16 mouse cellular contexts compared by ENCODE assay signal in the genomic region with DNA sequence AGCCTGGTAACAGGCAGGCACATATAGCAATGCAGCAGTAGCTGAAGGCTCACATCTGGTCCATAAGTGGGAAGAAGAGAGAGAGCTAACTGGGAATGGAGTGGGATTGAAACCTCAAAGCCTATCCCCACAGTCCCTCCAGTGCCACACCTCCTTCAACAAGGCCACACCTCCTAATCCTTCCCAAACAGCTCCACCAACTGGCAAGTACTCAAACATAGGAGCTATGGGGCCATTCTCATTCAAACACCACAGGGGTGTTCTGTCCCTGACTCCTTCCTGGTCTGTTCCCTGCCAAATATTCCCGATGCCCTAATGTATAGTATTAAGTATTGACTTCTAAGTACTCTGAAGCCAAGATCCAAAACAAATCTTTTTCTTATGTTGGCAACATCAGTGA.
"Had no signal": no experiment of that assay in that cellular context is flagged by ENCODE, and none has a peak within 500 bp of the region (broad histone marks: within the 10 kb centered on the region; RNA-seq: fewer than 3 reads in every experiment).

No protein-coding gene starts in this region.

- H3K9me3 ChIP-seq: neural tube, embryonic 13.5 days; neural tube, embryonic 15.5 days; stomach, embryonic 15.5 days had no signal

- H3K4me1 ChIP-seq: neural tube, embryonic 13.5 days; neural tube, embryonic 15.5 days; stomach, embryonic 15.5 days had no signal

- H3K27ac ChIP-seq: neural tube, embryonic 13.5 days; neural tube, embryonic 15.5 days; stomach, embryonic 15.5 days; stomach, postnatal 0 days had no signal

- H3K9ac ChIP-seq: neural tube, embryonic 13.5 days; neural tube, embryonic 15.5 days; stomach, embryonic 15.5 days had no signal

- H3K4me2 ChIP-seq: neural tube, embryonic 13.5 days; neural tube, embryonic 15.5 days; stomach, embryonic 15.5 days had no signal

- H3K27me3 ChIP-seq: neural tube, embryonic 13.5 days; neural tube, embryonic 15.5 days; stomach, embryonic 15.5 days had no signal

- H3K4me3 ChIP-seq: neural tube, embryonic 13.5 days; neural tube, embryonic 15.5 days; stomach, embryonic 15.5 days had no signal

- H3K36me3 ChIP-seq: neural tube, embryonic 13.5 days; neural tube, embryonic 15.5 days; stomach, embryonic 15.5 days had no signal

- DNase-seq: retina, postnatal 1 day; right cerebral cortex, adult 18-20 months; right cerebral cortex, postnatal 14 days; right cerebral cortex, postnatal 25 days; right cerebral cortex, postnatal 4 days; spleen, adult 18-20 months; thymus, adult 18-20 months; thymus, adult 2 months; thymus, postnatal 14 days; thymus, postnatal 25 days; thymus, postnatal 36 days; thymus, postnatal 4 days had no signal
